Mouse (Mus musculus): ENCODE measurements around the gene Adamts6. TPM values are rescaled to one million over a fixed set of nuclear protein-coding genes. Genes with fewer than 3 reads are reported as not detected.

Gene Adamts6
- polyA plus RNA-seq, 1 experiment, result not detected

- H3K27me3 ChIP-seq (ENCODE audit: control insufficient read depth), result no peaks in the 10 kb centered on the region
- H3K36me3 ChIP-seq (ENCODE audit: control insufficient read depth), result no peaks in the 10 kb centered on the region
- TF ChIP-seq GATA1 (IDR thresholded peaks at IDR 0.05; ENCODE audit: low read length) (no peak), TAL1 (IDR thresholded peaks at IDR 0.05; ENCODE audit: low read length) (no peak)
- no peaks in the 10 kb centered on the region for H3K9me3 ChIP-seq (ENCODE audit: control insufficient read depth, low read length)
- H3K4me3 ChIP-seq (replicated peaks), result no peak overlapping the region
- H3K4me1 ChIP-seq (ENCODE audit: control insufficient read depth), result no peaks in the 10 kb centered on the region
Observed at GRCm38 (mm10) chr13:104491046-104491811, 203.6 kb downstream of the Adamts6 start.

GRCm38 (mm10) chr13:104493466-104493993 lies 205.9 kb downstream of the Adamts6 start:
- H3K4me3 ChIP-seq (replicated peaks), result no peak overlapping the region
- no peaks in the 10 kb centered on the region for H3K27me3 ChIP-seq (ENCODE audit: control insufficient read depth)
- TF ChIP-seq GATA1 (IDR thresholded peaks at IDR 0.05; ENCODE audit: low read length) (no peak), TAL1 (IDR thresholded peaks at IDR 0.05; ENCODE audit: low read length) (no peak)
- no peaks in the 10 kb centered on the region for H3K9me3 ChIP-seq (ENCODE audit: control insufficient read depth, low read length)
- H3K4me1 ChIP-seq (ENCODE audit: control insufficient read depth), result no peaks in the 10 kb centered on the region
- no peaks in the 10 kb centered on the region for H3K36me3 ChIP-seq (ENCODE audit: control insufficient read depth)

GRCm38 (mm10) chr13:104494200-104494873 lies 206.7 kb downstream of the Adamts6 start:
- TF ChIP-seq TAL1 (IDR thresholded peaks at IDR 0.05; ENCODE audit: low read length) (no peak), GATA1 (IDR thresholded peaks at IDR 0.05; ENCODE audit: low read length) (no peak)
- Histone ChIP-seq H3K27me3 (ENCODE audit: control insufficient read depth) (no peaks in the 10 kb centered on the region), H3K4me3 (replicated peaks) (no peak overlapping the region), H3K9me3 (ENCODE audit: control insufficient read depth, low read length) (no peaks in the 10 kb centered on the region), H3K36me3 (ENCODE audit: control insufficient read depth) (no peaks in the 10 kb centered on the region), H3K4me1 (ENCODE audit: control insufficient read depth) (no peaks in the 10 kb centered on the region)

- Histone ChIP-seq H3K4me1 (ENCODE audit: control insufficient read depth) (no peaks in the 10 kb centered on the region), H3K36me3 (ENCODE audit: control insufficient read depth) (no peaks in the 10 kb centered on the region), H3K4me3 (replicated peaks) (no peak overlapping the region), H3K9me3 (ENCODE audit: control insufficient read depth, low read length) (no peaks in the 10 kb centered on the region), H3K27me3 (ENCODE audit: control insufficient read depth) (no peaks in the 10 kb centered on the region)
- TF ChIP-seq GATA1 (IDR thresholded peaks at IDR 0.05; ENCODE audit: low read length) (no peak), TAL1 (IDR thresholded peaks at IDR 0.05; ENCODE audit: low read length) (no peak)
Observed at GRCm38 (mm10) chr13:104497592-104497991, 210.0 kb downstream of the Adamts6 start.

GRCm38 (mm10) chr13:104498669-104499068 lies 211.0 kb downstream of the Adamts6 start:
- no peaks in the 10 kb centered on the region for H3K4me1 ChIP-seq (ENCODE audit: control insufficient read depth)
- no peaks in the 10 kb centered on the region for H3K36me3 ChIP-seq (ENCODE audit: control insufficient read depth)
- TF ChIP-seq TAL1 (IDR thresholded peaks at IDR 0.05; ENCODE audit: low read length) (no peak), GATA1 (IDR thresholded peaks at IDR 0.05; ENCODE audit: low read length) (no peak)
- H3K9me3 ChIP-seq (ENCODE audit: control insufficient read depth, low read length), result no peaks in the 10 kb centered on the region
- H3K4me3 ChIP-seq (replicated peaks), result no peak overlapping the region
- no peaks in the 10 kb centered on the region for H3K27me3 ChIP-seq (ENCODE audit: control insufficient read depth)

GRCm38 (mm10) chr13:104499116-104500040 lies 211.7 kb downstream of the Adamts6 start:
- no peaks in the 10 kb centered on the region for H3K4me1 ChIP-seq (ENCODE audit: control insufficient read depth)
- no peaks in the 10 kb centered on the region for H3K36me3 ChIP-seq (ENCODE audit: control insufficient read depth)
- no peaks in the 10 kb centered on the region for H3K27me3 ChIP-seq (ENCODE audit: control insufficient read depth)
- H3K9me3 ChIP-seq (ENCODE audit: control insufficient read depth, low read length), result no peaks in the 10 kb centered on the region
- no peak overlapping the region for H3K4me3 ChIP-seq (replicated peaks)
- no peak for TF ChIP-seq TAL1 (IDR thresholded peaks at IDR 0.05; ENCODE audit: low read length)
- TF ChIP-seq GATA1 (IDR thresholded peaks at IDR 0.05; ENCODE audit: low read length), result no peak

GRCm38 (mm10) chr13:104502406-104502805 lies 214.8 kb downstream of the Adamts6 start:
- TF ChIP-seq TAL1 (IDR thresholded peaks at IDR 0.05; ENCODE audit: low read length) (no peak), GATA1 (IDR thresholded peaks at IDR 0.05; ENCODE audit: low read length) (no peak)
- no peaks in the 10 kb centered on the region for H3K36me3 ChIP-seq (ENCODE audit: control insufficient read depth)
- no peak overlapping the region for H3K4me3 ChIP-seq (replicated peaks)
- H3K9me3 ChIP-seq (ENCODE audit: control insufficient read depth, low read length), result no peaks in the 10 kb centered on the region
- H3K27me3 ChIP-seq (ENCODE audit: control insufficient read depth), result no peaks in the 10 kb centered on the region
- no peaks in the 10 kb centered on the region for H3K4me1 ChIP-seq (ENCODE audit: control insufficient read depth)

GRCm38 (mm10) chr13:104504043-104504442 lies 216.4 kb downstream of the Adamts6 start:
- Histone ChIP-seq H3K36me3 (ENCODE audit: control insufficient read depth) (no peaks in the 10 kb centered on the region), H3K9me3 (ENCODE audit: control insufficient read depth, low read length) (no peaks in the 10 kb centered on the region), H3K27me3 (ENCODE audit: control insufficient read depth) (no peaks in the 10 kb centered on the region), H3K4me3 (replicated peaks) (no peak overlapping the region), H3K4me1 (ENCODE audit: control insufficient read depth) (no peaks in the 10 kb centered on the region)
- TF ChIP-seq TAL1 (IDR thresholded peaks at IDR 0.05; ENCODE audit: low read length) (no peak), GATA1 (IDR thresholded peaks at IDR 0.05; ENCODE audit: low read length) (no peak)
